Mouse (Mus musculus) limb, embryonic 14.5 days (tissue): ENCODE measurements around the gene Ttc30a1. TPM values are rescaled to one million over a fixed set of nuclear protein-coding genes. Genes with fewer than 3 reads are reported as not detected.
"Not testable (repeated sequence)": the region's sequence is repeated elsewhere in the genome, so short reads cannot be mapped to it uniquely, and the experiment has no call there.

Experiments used
- ATAC-seq: fragments of 200-750 bp; cut with Nextera tagmentation; 2 replicates; pipeline ENCODE4 v1.8.0; 2017; ENCODE audit warnings: low read depth, moderate number of reproducible peaks, moderate TSS enrichment; ENCODE audit not compliant: low FRiP score
- DNase-seq: peaks from one replicate; pipeline ENCODE4 v3.0.0-alpha.2; 2015; ENCODE audit warnings: low spot score
- H3K27ac ChIP-seq: fragments of 300-500 bp; sonication (generic); replicated peaks from 2 replicates; pipeline ENCODE4 v1.5.1; 2014; ENCODE audit warnings: low read depth, mild to moderate bottlenecking, low read length, moderate library complexity, mixed read lengths
- H3K27me3 ChIP-seq: fragments of 300-500 bp; sonication (generic); 2 replicates; pipeline ENCODE4 v1.6.1; 2014; ENCODE audit warnings: low read length, mixed read lengths; ENCODE audit not compliant: control insufficient read depth, insufficient read depth
- H3K36me3 ChIP-seq: fragments of 300-500 bp; sonication (generic); 2 replicates; pipeline ENCODE4 v1.6.1; 2014; ENCODE audit warnings: mild to moderate bottlenecking, low read length, moderate library complexity, mixed read lengths; ENCODE audit not compliant: control insufficient read depth, insufficient read depth
- H3K4me1 ChIP-seq: fragments of 300-500 bp; sonication (generic); 2 replicates; pipeline ENCODE4 v1.6.1; 2014; ENCODE audit warnings: antibody characterized with exemption, low read length, mixed read lengths; ENCODE audit not compliant: control insufficient read depth, insufficient read depth
- H3K4me2 ChIP-seq: fragments of 300-500 bp; sonication (generic); replicated peaks from 2 replicates; pipeline ENCODE4 v1.6.1; 2014; ENCODE audit warnings: low read depth, mild to moderate bottlenecking, low read length, moderate library complexity; ENCODE audit not compliant: severe bottlenecking
- H3K4me3 ChIP-seq: fragments of 300-500 bp; sonication (generic); replicated peaks from 2 replicates; pipeline ENCODE4 v1.5.1; 2014; ENCODE audit warnings: low read length
- H3K9ac ChIP-seq: fragments of 300-500 bp; sonication (generic); 2 replicates; pipeline ENCODE4 v1.6.1; 2014; ENCODE audit warnings: mild to moderate bottlenecking, low read depth, low read length, moderate library complexity; ENCODE audit not compliant: severe bottlenecking
- H3K9me3 ChIP-seq: fragments of 300-500 bp; sonication (generic); 2 replicates; pipeline ENCODE4 v1.6.1; 2016; ENCODE audit warnings: low read length; ENCODE audit not compliant: control insufficient read depth
- POLR2A ChIP-seq: fragments of 200-500 bp; IDR thresholded peaks from 2 replicates; pipeline ENCODE4 v1.8.0; 2012; ENCODE audit warnings: inconsistent platforms, mild to moderate bottlenecking, moderate library complexity, borderline replicate concordance; ENCODE audit not compliant: insufficient read depth, insufficient read length; ENCODE audit errors: extremely low read depth
- WGBS: fragments of 180-500 bp; shearing (Covaris S2); extraction: QIAGEN DNeasy Blood & Tissue Kit; methylation state at CpG from one replicate; pipeline ENCODE4 v1.1.7; 2014; 5-methylcytosine and 5-hydroxymethylcytosine counted together
- polyA plus RNA-seq, 2 experiments: library from polyadenylated mRNA; depleted of rRNA in 1 of 2; stranded (reverse) in 1 of 2; unstranded in 1 of 2; fragments of >200 nt; fragmentation: Nextera tagmentation in 1 of 2; extraction: Ambion mirVana in 1 of 2; gene quantifications; 2 replicates each; pipeline versions ENCODE4 v1.2.1 to v1.2.3; 2012 to 2014

Gene Ttc30a1
- 6.9 TPM in 2 replicates for polyA plus RNA-seq (2012; rRNA removed)
- 5.9 and 6.7 TPM in 2 replicates for polyA plus RNA-seq (2014; fragmentation: Nextera tagmentation; extraction: Ambion mirVana)

DNA sequence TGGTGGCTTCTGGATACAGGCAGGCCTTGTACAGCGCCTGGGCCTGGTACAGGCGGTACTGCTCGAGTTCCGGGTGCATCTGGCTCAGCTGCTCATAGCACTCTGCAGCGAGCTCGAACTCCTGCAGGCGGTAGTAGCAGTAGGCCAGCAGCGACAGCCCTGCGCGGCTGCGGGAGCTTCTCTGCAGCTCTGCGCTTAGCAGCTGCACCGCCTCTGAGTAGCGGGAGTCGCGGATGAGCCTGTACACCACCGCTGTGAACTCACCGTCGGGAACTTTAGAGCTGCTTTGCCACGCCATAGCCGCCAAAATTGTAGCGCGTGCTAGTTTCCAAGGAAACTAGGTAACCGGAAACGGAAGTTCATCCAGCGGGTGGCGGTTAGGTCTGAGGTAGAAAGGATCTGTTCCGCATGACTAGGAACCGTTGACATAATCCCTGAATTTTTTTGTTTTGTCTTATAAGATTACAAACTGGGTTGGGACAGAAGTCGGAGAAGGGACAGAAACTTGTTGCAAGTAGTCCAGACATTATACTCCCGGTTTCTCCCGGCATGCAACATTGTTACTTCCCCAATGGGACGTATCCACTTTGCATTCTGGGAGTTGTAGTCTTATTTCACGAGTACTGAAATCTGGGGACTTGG, at the start of gene Ttc30a1:
Gene Ttc30a1, minus strand, starts transcription at position 528 of the 642 bp plus-strand sequence.
- not testable (repeated sequence) for H3K36me3 ChIP-seq, H3K27ac ChIP-seq, H3K9me3 ChIP-seq, H3K27me3 ChIP-seq, H3K4me1 ChIP-seq
- WGBS, result 1% methylated on average over 27 of the region's 34 CpGs
- peak; percentile 90 for DNase-seq
- peak; percentile 79 for ATAC-seq
- H3K4me3 ChIP-seq, result peak within 1 kb of the TSS; percentile 52
- H3K4me2 ChIP-seq, result peak within 1 kb of the TSS; percentile 61
- peak within 1 kb of the TSS; percentile 47 for H3K9ac ChIP-seq

DNA sequence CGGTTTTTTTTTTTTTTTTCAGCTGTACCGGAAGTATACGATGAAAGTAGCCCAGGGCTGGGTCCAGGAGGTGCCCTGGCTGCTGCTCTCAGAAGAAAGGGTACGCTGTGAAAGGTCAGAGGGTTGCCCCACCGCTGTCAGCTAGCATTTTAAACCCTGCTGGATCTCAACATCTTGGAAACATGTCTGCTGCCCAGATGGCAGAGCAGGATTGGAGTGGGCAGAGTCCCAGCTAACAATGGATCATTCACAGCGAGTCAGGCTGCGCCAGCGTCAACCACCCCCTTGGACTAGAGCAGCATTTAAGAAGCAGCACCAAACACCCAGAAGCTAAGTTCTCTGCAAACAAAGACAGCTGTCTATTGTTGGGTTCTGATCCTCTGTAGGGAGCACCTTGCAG, 48.3 kb upstream of the Ttc30a1 start:
- Histone ChIP-seq H3K36me3 (no peaks in the 10 kb centered on the region), H3K4me2 (peak overlapping the region; percentile 39), H3K27me3 (no peaks in the 10 kb centered on the region), H3K27ac (peak overlapping the region; percentile 33; the same call in 1 of the 2 replicates), H3K4me3 (0 out of 2 replicates have a peak overlapping the region, but pooled peaks have one; percentile 0), H3K9me3 (no peaks in the 10 kb centered on the region), H3K9ac (0 out of 2 replicates have a peak overlapping the region, but pooled peaks have one; percentile 21), H3K4me1 (peaks cover 23% of the 10 kb centered on the region)
- DNase-seq, result peak; percentile 14
- WGBS, result 20% methylated on average over 8 of the region's 8 CpGs
- TF ChIP-seq POLR2A, result no peak
- no peak for ATAC-seq

DNA sequence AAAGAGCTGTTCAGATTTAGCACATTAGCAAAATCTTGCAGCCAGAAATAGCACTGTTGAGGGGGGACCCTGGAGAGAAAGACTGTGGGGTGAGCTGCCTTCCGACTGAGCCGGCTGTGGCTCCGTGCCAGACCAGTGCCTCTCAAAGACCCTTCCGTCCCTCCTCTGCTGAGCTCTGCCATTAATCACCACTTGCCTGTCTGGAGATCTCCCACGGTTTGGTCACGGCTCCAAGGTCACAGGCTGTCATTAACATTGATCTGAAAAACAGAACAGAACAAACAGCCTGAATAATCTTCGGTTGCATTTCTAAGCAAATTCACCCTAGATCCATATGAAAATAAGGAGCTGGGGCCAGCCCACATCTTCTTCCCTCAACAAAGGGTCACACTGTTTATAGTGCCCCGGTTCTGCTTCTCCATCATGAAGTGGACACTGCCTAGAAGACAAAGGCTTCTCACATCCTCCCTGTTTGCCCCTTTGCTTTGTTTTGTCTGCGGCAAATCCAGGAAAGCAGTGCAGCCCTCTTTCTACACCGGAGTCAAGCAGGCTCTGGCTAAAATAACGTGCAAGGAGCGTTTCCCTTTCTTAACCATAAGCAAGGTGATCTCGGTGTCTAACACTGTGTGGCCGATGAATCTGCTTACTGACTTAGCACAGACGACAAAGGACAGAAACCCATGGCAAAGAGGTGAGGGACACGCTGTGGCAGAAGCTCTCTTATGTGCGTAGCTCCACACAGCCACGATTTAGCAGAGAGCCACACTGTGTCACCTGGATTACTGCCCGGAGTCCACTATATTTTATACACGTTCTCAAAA, 47.5 kb upstream of the Ttc30a1 start:
- Histone ChIP-seq H3K4me2 (peak overlapping the region; percentile 39), H3K4me3 (0 out of 2 replicates have a peak overlapping the region, but pooled peaks have one; percentile 0), H3K36me3 (no peaks in the 10 kb centered on the region), H3K27ac (peak overlapping the region; percentile 14), H3K9ac (0 out of 2 replicates have a peak overlapping the region, but pooled peaks have one; percentile 21), H3K9me3 (no peaks in the 10 kb centered on the region), H3K4me1 (peaks cover 23% of the 10 kb centered on the region), H3K27me3 (no peaks in the 10 kb centered on the region)
- DNase-seq, result peak; percentile 20
- peak; percentile 63 for ATAC-seq
- 21% methylated on average over 20 of the region's 20 CpGs for WGBS
- TF ChIP-seq POLR2A, result no peak

DNA sequence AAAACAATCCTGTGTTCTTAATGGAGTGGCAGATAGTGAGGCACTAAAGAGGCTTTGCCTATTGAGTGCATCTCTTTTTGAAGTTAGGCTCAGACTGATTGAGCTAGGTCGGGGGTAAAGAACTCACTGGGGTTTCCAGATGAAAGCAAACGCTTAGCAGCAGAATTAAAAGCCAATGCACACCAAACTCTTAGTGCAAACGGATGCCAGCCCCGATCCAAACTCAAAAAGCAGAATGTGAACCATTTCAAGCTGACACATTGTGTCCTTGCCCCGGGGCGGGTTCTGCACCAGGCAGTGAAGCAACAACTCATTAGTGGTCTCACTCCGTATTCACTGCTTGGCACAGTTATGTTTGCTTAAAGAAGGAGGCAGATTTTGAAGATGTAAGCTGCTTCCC, 35.1 kb upstream of the Ttc30a1 start:
- H3K4me2 ChIP-seq, result no peak overlapping the region

DNA sequence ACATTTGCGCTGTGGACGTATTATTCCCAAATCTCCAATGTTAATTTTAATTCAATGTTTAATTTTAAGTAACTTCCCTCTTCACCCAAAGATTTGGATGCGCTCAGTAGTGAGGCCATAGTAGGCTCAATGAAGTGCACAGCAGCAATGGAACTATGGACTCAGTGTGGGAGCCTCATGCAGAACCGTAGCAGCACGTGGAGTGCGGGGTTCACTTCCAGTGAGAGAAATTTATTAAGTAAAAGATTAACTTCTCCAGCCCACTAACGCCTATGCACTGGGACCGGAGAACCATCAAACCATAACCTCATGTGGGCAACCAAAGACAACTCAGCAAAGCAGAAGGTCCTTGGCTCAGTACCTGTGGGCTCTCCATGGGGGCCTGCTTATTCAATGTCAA, 34.4 kb upstream of the Ttc30a1 start:
- H3K9me3 ChIP-seq, result no peaks in the 10 kb centered on the region
- no peak overlapping the region for H3K27ac ChIP-seq
- H3K36me3 ChIP-seq, result no peaks in the 10 kb centered on the region
- no peak for DNase-seq
- no peak overlapping the region for H3K4me3 ChIP-seq
- no peaks in the 10 kb centered on the region for H3K27me3 ChIP-seq
- H3K4me1 ChIP-seq, result peaks cover 10% of the 10 kb centered on the region
- TF ChIP-seq POLR2A, result no peak
- no peak overlapping the region for H3K9ac ChIP-seq
- WGBS, result 85% methylated on average over 8 of the region's 8 CpGs
- ATAC-seq, result no peak
- no peak overlapping the region for H3K4me2 ChIP-seq

More for the DNA sequence above, 35.1 kb upstream of the Ttc30a1 start:
- Histone ChIP-seq H3K4me1 (peaks cover 10% of the 10 kb centered on the region), H3K36me3 (no peaks in the 10 kb centered on the region), H3K9ac (no peak overlapping the region), H3K27ac (no peak overlapping the region), H3K4me3 (no peak overlapping the region), H3K27me3 (no peaks in the 10 kb centered on the region), H3K9me3 (no peaks in the 10 kb centered on the region)
- no peak for DNase-seq
- 16% methylated on average over 7 of the region's 7 CpGs for WGBS
- ATAC-seq, result no peak
- no peak for TF ChIP-seq POLR2A
